Mouse (Mus musculus) cerebellum, adult 2 months (tissue): ENCODE data around the gene Mpp6.

Experiments
- CTCF ChIP-seq: fragments of 200-500 bp; IDR thresholded peaks from 2 replicates; pipeline ENCODE4 v1.5.1; 2011; ENCODE audit warnings: low read depth, mild to moderate bottlenecking, control low read depth, low read length, moderate library complexity, borderline replicate concordance; ENCODE audit not compliant: insufficient read depth
- POLR2A ChIP-seq: fragments of 200-500 bp; IDR thresholded peaks from 2 replicates; pipeline ENCODE4 v1.6.1; 2011; ENCODE audit warnings: low read length, control low read depth, borderline replicate concordance; ENCODE audit not compliant: insufficient read depth

- TF ChIP-seq POLR2A (no peak), CTCF (no peak)
These were observed 137.8 kb downstream of the Mpp6 start for GRCm38 (mm10) chr6:50247791-50248190.
